Mouse (Mus musculus): Measurements from ENCODE around the gene Dvl1.

Gene Dvl1

GRCm38 (mm10) chr4:155908751-155909150, 61.5 kb downstream of the Dvl1 start:
- no peak for DNase-seq
